Mouse (Mus musculus) MEL (cell line): ENCODE results near the gene Gak. TPM values are rescaled to one million over a fixed set of nuclear protein-coding genes. Genes with fewer than 3 reads are reported as not detected.

Source experiments
- DNase-seq: peaks from one replicate; pipeline ENCODE4 v3.0.0; 2011; ENCODE audit warnings: low read depth, low spot score
- H3K27ac ChIP-seq: 2 replicates; pipeline ENCODE4 v1.5.1; 2012; ENCODE audit warnings: low read depth, mild to moderate bottlenecking, control low read depth, low read length, moderate library complexity; ENCODE audit not compliant: control insufficient read depth
- H3K27me3 ChIP-seq, 2 experiments: fragments of 150-350 bp in 1 of 2; sonication (generic) in 1 of 2; 2 replicates each; pipeline ENCODE4 v1.6.1; 2012; ENCODE audit warnings: low read length in 2 of 2, mild to moderate bottlenecking in 2 of 2, improper control_type of control experiment in 1 of 2, moderate library complexity in 1 of 2; ENCODE audit not compliant: insufficient read depth in 2 of 2, control insufficient read depth in 1 of 2
- H3K36me3 ChIP-seq, 2 experiments: 2 replicates each; pipeline ENCODE4 v1.6.1; 2012 to 2014; ENCODE audit warnings: low read length in 2 of 2, improper control_type of control experiment in 1 of 2, inconsistent platforms in 1 of 2, mild to moderate bottlenecking in 1 of 2; ENCODE audit not compliant: insufficient read depth in 2 of 2, control insufficient read depth in 1 of 2
- H3K4me1 ChIP-seq, 2 experiments: fragments of 150-350 bp in 1 of 2; sonication (generic) in 1 of 2; 2 replicates each; pipeline ENCODE4 v1.6.1; 2012; ENCODE audit warnings: low read length in 2 of 2, improper control_type of control experiment in 1 of 2, mild to moderate bottlenecking in 1 of 2; ENCODE audit not compliant: insufficient read depth in 2 of 2, control insufficient read depth in 1 of 2
- H3K4me3 ChIP-seq, 2 experiments: fragments of 150-350 bp in 1 of 2; sonication (generic) in 1 of 2; 2 replicates each; pipeline ENCODE4 v1.5.1; 2012; ENCODE audit warnings: low read depth in 2 of 2, low read length in 2 of 2, mild to moderate bottlenecking in 2 of 2, moderate library complexity in 2 of 2, control low read depth in 1 of 2, improper control_type of control experiment in 1 of 2; ENCODE audit not compliant: control insufficient read depth in 1 of 2, insufficient read depth in 1 of 2
- H3K79me2 ChIP-seq: 2 replicates; pipeline ENCODE4 v1.6.1; 2012; ENCODE audit warnings: mild to moderate bottlenecking, low read length, moderate library complexity; ENCODE audit not compliant: control insufficient read depth, poor library complexity, insufficient read depth
- H3K9ac ChIP-seq: 2 replicates; pipeline ENCODE4 v1.6.1; 2012; ENCODE audit warnings: low read depth, mild to moderate bottlenecking, control low read depth, low read length, moderate library complexity; ENCODE audit not compliant: control insufficient read depth, poor library complexity, severe bottlenecking
- H3K9me3 ChIP-seq: fragments of 150-350 bp; sonication (generic); replicated peaks from 2 replicates; pipeline ENCODE4 v1.6.1; 2012; ENCODE audit warnings: mild to moderate bottlenecking, low read length, improper control_type of control experiment, moderate library complexity; ENCODE audit not compliant: insufficient read depth
- CHD1 ChIP-seq: IDR thresholded peaks from 2 replicates; pipeline ENCODE4 v1.6.1; 2012; ENCODE audit warnings: low read depth, mild to moderate bottlenecking, inconsistent platforms, low read length, improper control_type of control experiment
- CHD2 ChIP-seq: IDR thresholded peaks from 2 replicates; pipeline ENCODE4 v1.6.1; 2011; ENCODE audit warnings: low read length, improper control_type of control experiment
- CTCF ChIP-seq, 3 experiments: IDR thresholded peaks in 2 of 3; conservative IDR thresholded peaks in 1 of 3; 2 replicates each; pipeline ENCODE4 v1.5.1; 2011 to 2012; ENCODE audit warnings: low read length in 3 of 3, low read depth in 2 of 3, mild to moderate bottlenecking in 2 of 3, improper control_type of control experiment in 1 of 3, inconsistent platforms in 1 of 3, mixed read lengths in 1 of 3, moderate library complexity in 1 of 3; ENCODE audit not compliant: control insufficient read depth in 1 of 3, insufficient read depth in 1 of 3, poor library complexity in 1 of 3, severe bottlenecking in 1 of 3
- E2F4 ChIP-seq: IDR thresholded peaks from 2 replicates; pipeline ENCODE4 v1.6.1; 2011; ENCODE audit warnings: low read depth, low read length, improper control_type of control experiment, borderline replicate concordance
- ELF1 ChIP-seq: IDR thresholded peaks from 2 replicates; pipeline ENCODE4 v1.6.1; 2014; ENCODE audit warnings: low read depth, mild to moderate bottlenecking, inconsistent platforms, low read length, improper control_type of control experiment, moderate library complexity
- EP300 ChIP-seq, 2 experiments: IDR thresholded peaks; 2 replicates each; pipeline ENCODE4 v1.6.1; 2011; ENCODE audit warnings: improper control_type of control experiment in 2 of 2, low read length in 2 of 2, low read depth in 1 of 2, mild to moderate bottlenecking in 1 of 2
- ETS1 ChIP-seq: IDR thresholded peaks from 2 replicates; pipeline ENCODE4 v1.6.1; 2012; ENCODE audit warnings: low read depth, mild to moderate bottlenecking, inconsistent platforms, low read length, improper control_type of control experiment, moderate library complexity
- GABPA ChIP-seq: IDR thresholded peaks from 2 replicates; pipeline ENCODE4 v1.6.1; 2012; ENCODE audit warnings: low read depth, mild to moderate bottlenecking, inconsistent platforms, low read length, improper control_type of control experiment, moderate library complexity
- GATA1 ChIP-seq: IDR thresholded peaks from 2 replicates; pipeline ENCODE4 v1.6.1; 2011; ENCODE audit warnings: low read depth, low read length, improper control_type of control experiment
- HCFC1 ChIP-seq: IDR thresholded peaks from 2 replicates; pipeline ENCODE4 v1.6.1; 2012; ENCODE audit warnings: low read depth, mild to moderate bottlenecking, inconsistent platforms, low read length, improper control_type of control experiment, moderate library complexity
- JUND ChIP-seq: IDR thresholded peaks from 2 replicates; pipeline ENCODE4 v1.6.1; 2011; ENCODE audit warnings: low read depth, mild to moderate bottlenecking, improper control_type of control experiment, low read length
- KAT2A ChIP-seq: conservative IDR thresholded peaks from 2 replicates; pipeline ENCODE4 v1.6.1; 2012; ENCODE audit warnings: low read depth, low read length, improper control_type of control experiment, inconsistent platforms
- MAFK ChIP-seq: IDR thresholded peaks from 2 replicates; pipeline ENCODE4 v1.6.1; 2011; ENCODE audit warnings: low read depth, mild to moderate bottlenecking, low read length, improper control_type of control experiment, borderline replicate concordance
- MAX ChIP-seq: IDR thresholded peaks from 2 replicates; pipeline ENCODE4 v1.6.1; 2011; ENCODE audit warnings: low read length, improper control_type of control experiment
- MAZ ChIP-seq: IDR thresholded peaks from 2 replicates; pipeline ENCODE4 v1.6.1; 2012; ENCODE audit warnings: low read depth, mild to moderate bottlenecking, inconsistent platforms, low read length, improper control_type of control experiment
- MEF2A ChIP-seq: IDR thresholded peaks from 2 replicates; pipeline ENCODE4 v1.6.1; 2014; ENCODE audit warnings: low read depth, mild to moderate bottlenecking, inconsistent platforms, low read length, improper control_type of control experiment; ENCODE audit not compliant: poor library complexity, insufficient replicate concordance, severe bottlenecking; ENCODE audit errors: extremely low read depth
- MXI1 ChIP-seq: IDR thresholded peaks from 2 replicates; pipeline ENCODE4 v1.6.1; 2011; ENCODE audit warnings: mild to moderate bottlenecking, low read depth, low read length, improper control_type of control experiment
- MYB ChIP-seq: IDR thresholded peaks from 2 replicates; pipeline ENCODE4 v1.6.1; 2011; ENCODE audit warnings: mild to moderate bottlenecking, low read depth, low read length, improper control_type of control experiment
- MYC ChIP-seq: IDR thresholded peaks from 2 replicates; pipeline ENCODE4 v1.6.1; 2011; ENCODE audit warnings: low read depth, mild to moderate bottlenecking, low read length, improper control_type of control experiment, moderate library complexity
- NELFE ChIP-seq: IDR thresholded peaks from 2 replicates; pipeline ENCODE4 v1.6.1; 2011; ENCODE audit warnings: low read depth, low read length, improper control_type of control experiment
- NRF1 ChIP-seq: IDR thresholded peaks from 2 replicates; pipeline ENCODE4 v1.6.1; 2014; ENCODE audit warnings: low read depth, mild to moderate bottlenecking, inconsistent platforms, low read length, improper control_type of control experiment, moderate library complexity; ENCODE audit not compliant: poor library complexity, insufficient read depth, severe bottlenecking
- POLR2A ChIP-seq, 2 experiments: IDR thresholded peaks; 2 replicates each; pipeline ENCODE4 v1.6.1; 2011 to 2012; ENCODE audit warnings: low read length in 2 of 2, mild to moderate bottlenecking in 2 of 2, control low read depth in 1 of 2, improper control_type of control experiment in 1 of 2, low read depth in 1 of 2, moderate library complexity in 1 of 2; ENCODE audit not compliant: control insufficient read depth in 1 of 2, insufficient read depth in 1 of 2, poor library complexity in 1 of 2
- POLR2AphosphoS2 ChIP-seq: IDR thresholded peaks from 2 replicates; pipeline ENCODE4 v1.6.1; 2011; ENCODE audit warnings: low read length, improper control_type of control experiment
- RCOR1 ChIP-seq: IDR thresholded peaks from 2 replicates; pipeline ENCODE4 v1.6.1; 2012; ENCODE audit warnings: low read depth, mild to moderate bottlenecking, inconsistent platforms, low read length, improper control_type of control experiment
- SIN3A ChIP-seq: IDR thresholded peaks from 2 replicates; pipeline ENCODE4 v1.6.1; 2012; ENCODE audit warnings: low read length, improper control_type of control experiment, inconsistent platforms
- SMC3 ChIP-seq: IDR thresholded peaks from 2 replicates; pipeline ENCODE4 v1.6.1; 2011; ENCODE audit warnings: low read depth, low read length, improper control_type of control experiment
- TAL1 ChIP-seq: IDR thresholded peaks from 2 replicates; pipeline ENCODE4 v1.6.1; 2012; ENCODE audit warnings: mild to moderate bottlenecking, inconsistent platforms, low read length, moderate library complexity, mixed read lengths
- TBP ChIP-seq: IDR thresholded peaks from 2 replicates; pipeline ENCODE4 v1.8.0; 2011; ENCODE audit warnings: low read depth, low read length, improper control_type of control experiment
- TCF12 ChIP-seq: IDR thresholded peaks from 2 replicates; pipeline ENCODE4 v1.6.1; 2014; ENCODE audit warnings: low read depth, mild to moderate bottlenecking, inconsistent platforms, low read length, improper control_type of control experiment, moderate library complexity
- UBTF ChIP-seq: IDR thresholded peaks from 2 replicates; pipeline ENCODE4 v1.6.1; 2012; ENCODE audit warnings: low read depth, mild to moderate bottlenecking, inconsistent platforms, low read length, improper control_type of control experiment, moderate library complexity, borderline replicate concordance; ENCODE audit not compliant: insufficient read depth
- USF2 ChIP-seq, 2 experiments: IDR thresholded peaks; 2 replicates each; pipeline ENCODE4 v1.6.1; 2011 to 2012; ENCODE audit warnings: improper control_type of control experiment in 2 of 2, low read length in 2 of 2, borderline replicate concordance in 1 of 2, inconsistent platforms in 1 of 2, low read depth in 1 of 2, mild to moderate bottlenecking in 1 of 2; ENCODE audit not compliant: insufficient read depth in 1 of 2
- ZC3H11A ChIP-seq: IDR thresholded peaks from 2 replicates; pipeline ENCODE4 v1.6.1; 2012; ENCODE audit warnings: low read depth, mild to moderate bottlenecking, inconsistent platforms, low read length, improper control_type of control experiment
- ZMIZ1 ChIP-seq: IDR thresholded peaks from 2 replicates; pipeline ENCODE4 v1.6.1; 2012; ENCODE audit warnings: low read depth, mild to moderate bottlenecking, inconsistent platforms, low read length, improper control_type of control experiment, moderate library complexity
- ZNF384 ChIP-seq: IDR thresholded peaks from 2 replicates; pipeline ENCODE4 v1.6.1; 2012; ENCODE audit warnings: low read depth, mild to moderate bottlenecking, inconsistent platforms, low read length, improper control_type of control experiment
- polyA plus RNA-seq, 2 experiments: library from polyadenylated mRNA; stranded (reverse) in 1 of 2; unstranded in 1 of 2; fragments of >175 nt in 1 of 2; fragments of >200 nt in 1 of 2; gene quantifications; 2 replicates each; pipeline versions ENCODE4 v1.2.1 to v1.2.4; 2012; ENCODE audit warnings: low replicate concordance in 2 of 2, low read depth in 1 of 2; ENCODE audit not compliant: insufficient read length in 2 of 2, insufficient read depth in 1 of 2, missing spikeins in 1 of 2
- total RNA-seq: library from RNA; depleted of rRNA; stranded (reverse); fragments of 300-350 nt; gene quantifications from 2 replicates; pipeline ENCODE4 v1.2.3, GENCODE M21; 2012; rRNA removed

Gene Gak
- total RNA-seq (48.5 and 54.9 TPM in 2 replicates), polyA plus RNA-seq (10 to 100 TPM in 1 of 2 experiments, not detected in 1; 76.4 TPM)

GRCm38 (mm10) chr5:108629634-108630483 lies at the start of gene Gak, which contains the start of gene Tmem175:
Gene Gak, minus strand, starts transcription at chr5:108629755.
Gene Tmem175, plus strand, starts transcription at chr5:108629770.
- Histone ChIP-seq H3K79me2 (peaks cover 42% of the 10 kb centered on the region), H3K4me1 (peaks cover 16 to 17% of the 10 kb centered on the region in 2 experiments), H3K27me3 (no peaks in the 10 kb centered on the region), H3K9ac (peak within 1 kb of the TSS; percentile 90), H3K9me3 (no peaks in the 10 kb centered on the region), H3K4me3 (peak within 1 kb of the TSS; percentile 68 to 99), H3K27ac (peak within 1 kb of the TSS; percentile 44), H3K36me3 (peaks cover 4 to 33% of the 10 kb centered on the region in 2 experiments; a peak in 3 of 4 replicates)
- peak; percentile 98 for DNase-seq
- TF ChIP-seq EP300 (IDR thresholded peaks at IDR 0.05; ENCODE audit: low read depth in 1 of 2, low read length in 2 of 2) (no peak), UBTF (0 out of 2 replicates have a peak, but pooled peaks have one; percentile 43), JUND (no peak), ELF1 (peak; percentile 94), CHD1 (no peak), HCFC1 (peak; percentile 88), MAX (peak; percentile 56; the same call in 1 of the 2 replicates), SMC3 (no peak), ZNF384 (no peak), TAL1 (no peak), NRF1 (peak; percentile 94), MYC (no peak), RCOR1 (no peak), MYB (no peak), ZMIZ1 (peak; percentile 77; the same call in 1 of the 2 replicates), ZC3H11A (no peak), POLR2A (IDR thresholded peaks at IDR 0.05; ENCODE audit: control insufficient read depth in 1 of 2, insufficient read depth in 1 of 2, low read depth in 1 of 2, low read length in 2 of 2, poor library complexity in 1 of 2) (peak; percentile 65 to 98; a peak in 3 of 4 replicates), ETS1 (peak; percentile 55; the same call in 1 of the 2 replicates), CTCF (IDR thresholded peaks at IDR 0.05 in 2 of 3, conservative IDR thresholded peaks at IDR 0.05 in 1 of 3; ENCODE audit: control insufficient read depth in 1 of 3, insufficient read depth in 1 of 3, low read depth in 2 of 3, low read length in 3 of 3, poor library complexity in 1 of 3, severe bottlenecking in 1 of 3) (no peak), MAZ (peak; percentile 71; the same call in 1 of the 2 replicates), MAFK (peak; percentile 66; the same call in 1 of the 2 replicates), MXI1 (peak; percentile 76), GATA1 (no peak), CHD2 (no peak), KAT2A (no peak), E2F4 (no peak), TCF12 (0 out of 2 replicates have a peak, but pooled peaks have one; percentile 26), NELFE (peak; percentile 97), GABPA (no peak), SIN3A (peak; percentile 59), MEF2A (no peak), USF2 (IDR thresholded peaks at IDR 0.05; ENCODE audit: borderline replicate concordance in 1 of 2, insufficient read depth in 1 of 2, low read depth in 1 of 2, low read length in 2 of 2) (no peak), TBP (0 out of 2 replicates have a peak, but pooled peaks have one; percentile 56), POLR2AphosphoS2 (peak; percentile 79; the same call in 1 of the 2 replicates)
